Comparison of ENCODE assay signal across 8 mouse cellular contexts in genomic region chr12:81859351-81860307, GRCm38 (mm10). TPM values are rescaled to one million over a fixed set of nuclear protein-coding genes. Genes with fewer than 3 reads are reported as not detected.
DNase-seq lines count a peak whose midpoint lies in the region; ATAC-seq and TF ChIP-seq lines count a peak whose summit lies in the region.

Gene Pcnx (plus strand): TSS chr12:81860023.

- peak; percentile 74 for DNase-seq in MEL (ENCODE audit: low read depth, low spot score)
- peak; percentile 88 for DNase-seq in cerebellum, adult 2 months
- DNase-seq in frontal cortex, adult 2 months (ENCODE audit: extremely low spot score in 1 of 2, low spot score in 1 of 2): peak in 1 of 2 experiments; percentile 86
- DNase-seq in hindbrain, embryonic 11.5 days (ENCODE audit: low spot score): peak; percentile 90
- peak; percentile 78 to 90 for DNase-seq in layer of hippocampus, postnatal 25 days (ENCODE audit: extremely low spot score in 1 of 2, low spot score in 1 of 2)
- peak; percentile 90 for DNase-seq in lung, postnatal 25 days (ENCODE audit: low spot score)
- DNase-seq in retina, postnatal 7 days (ENCODE audit: low read depth, low spot score): peak; percentile 77
- DNase-seq in urinary bladder, adult 18-20 months (ENCODE audit: low spot score in 2 of 2): peak; percentile 76 to 78

- H3K4me3 ChIP-seq in MEL (ENCODE audit: control insufficient read depth in 1 of 2, insufficient read depth in 1 of 2, low read depth in 2 of 2, low read length in 2 of 2): peak within 1 kb of the TSS; percentile 94 to 100
- H3K4me3 ChIP-seq in cerebellum, adult 2 months (replicated peaks; ENCODE audit: insufficient read depth, low read depth, low read length): peak within 1 kb of the TSS; percentile 79
- H3K4me3 ChIP-seq in hindbrain, embryonic 11.5 days (ENCODE audit: low read depth, low read length): peak within 1 kb of the TSS; percentile 96

- H3K27ac ChIP-seq in MEL (ENCODE audit: control insufficient read depth, low read depth, low read length): peak within 1 kb of the TSS; percentile 21; the same call in 1 of the 2 replicates
- H3K27ac ChIP-seq in cerebellum, adult 2 months (ENCODE audit: insufficient read depth, low read length): peak within 1 kb of the TSS; percentile 84
- H3K27ac ChIP-seq in hindbrain, embryonic 11.5 days (ENCODE audit: low read depth, low read length): peak within 1 kb of the TSS; percentile 93

- peaks cover 16% of the 10 kb centered on the region for H3K79me2 ChIP-seq in MEL (ENCODE audit: control insufficient read depth, insufficient read depth, low read length, poor library complexity)

- H3K4me2 ChIP-seq in hindbrain, embryonic 11.5 days (replicated peaks; ENCODE audit: low read depth, low read length): peak within 1 kb of the TSS; percentile 69

- TF ChIP-seq RAD21 in MEL (IDR thresholded peaks at IDR 0.05; ENCODE audit: low read depth, low read length): no peak; the same call in 1 of the 2 replicates

- no peaks in the 10 kb centered on the region for H3K9me3 ChIP-seq in MEL (replicated peaks; ENCODE audit: insufficient read depth, low read length)
- no peaks in the 10 kb centered on the region for H3K9me3 ChIP-seq in hindbrain, embryonic 11.5 days (ENCODE audit: control insufficient read depth, low read length)

- H3K36me3 ChIP-seq in MEL (ENCODE audit: control insufficient read depth in 1 of 2, insufficient read depth in 2 of 2, low read length in 2 of 2): peaks cover 0 to 8% of the 10 kb centered on the region in 2 experiments; a peak in 2 of 4 replicates
- no peaks in the 10 kb centered on the region for H3K36me3 ChIP-seq in hindbrain, embryonic 11.5 days (ENCODE audit: control insufficient read depth, insufficient read depth, low read length)

- peak in 2 of 3 experiments; percentile 55 to 79; a peak in 4 of 6 replicates for TF ChIP-seq CTCF in MEL (IDR thresholded peaks at IDR 0.05 in 2 of 3, conservative IDR thresholded peaks at IDR 0.05 in 1 of 3; ENCODE audit: control insufficient read depth in 1 of 3, insufficient read depth in 1 of 3, low read depth in 2 of 3, low read length in 3 of 3, poor library complexity in 1 of 3, severe bottlenecking in 1 of 3)
- TF ChIP-seq CTCF in cerebellum, adult 2 months (IDR thresholded peaks at IDR 0.05; ENCODE audit: borderline replicate concordance, insufficient read depth, low read depth, low read length): peak; percentile 58

- no peak for TF ChIP-seq EP300 in MEL (IDR thresholded peaks at IDR 0.05; ENCODE audit: low read depth in 1 of 2, low read length in 2 of 2)

- peak; percentile 83 for ATAC-seq in hindbrain, embryonic 11.5 days (ENCODE audit: low FRiP score)

- H3K27me3 ChIP-seq in MEL (ENCODE audit: control insufficient read depth in 1 of 2, insufficient read depth in 2 of 2, low read length in 2 of 2): peaks cover 5 to 7% of the 10 kb centered on the region in 2 experiments; a peak in 3 of 4 replicates
- no peaks in the 10 kb centered on the region for H3K27me3 ChIP-seq in cerebellum, adult 2 months (ENCODE audit: control insufficient read depth, insufficient read depth, low read length)
- H3K27me3 ChIP-seq in hindbrain, embryonic 11.5 days (ENCODE audit: control insufficient read depth, insufficient read depth, low read length): no peaks in the 10 kb centered on the region; the same call in 1 of the 2 replicates

- TF ChIP-seq POLR2A in MEL (IDR thresholded peaks at IDR 0.05; ENCODE audit: control insufficient read depth in 1 of 2, insufficient read depth in 1 of 2, low read depth in 1 of 2, low read length in 2 of 2, poor library complexity in 1 of 2): peak; percentile 15 to 50; a peak in 2 of 4 replicates
- 0 out of 2 replicates have a peak, but pooled peaks have one; percentile 31 for TF ChIP-seq POLR2A in cerebellum, adult 2 months (IDR thresholded peaks at IDR 0.05; ENCODE audit: borderline replicate concordance, insufficient read depth, low read length)

- H3K4me1 ChIP-seq in MEL (ENCODE audit: control insufficient read depth in 1 of 2, insufficient read depth in 2 of 2, low read length in 2 of 2): peaks cover 2 to 7% of the 10 kb centered on the region in 2 experiments; a peak in 2 of 4 replicates
- H3K4me1 ChIP-seq in cerebellum, adult 2 months (ENCODE audit: control insufficient read depth, insufficient read depth, low read length): peaks cover 18% of the 10 kb centered on the region
- peaks cover 9% of the 10 kb centered on the region for H3K4me1 ChIP-seq in hindbrain, embryonic 11.5 days (replicated peaks; ENCODE audit: control insufficient read depth, insufficient read depth, low read length)

- WGBS in cerebellum, adult 2 months: 4% methylated on average over 55 of the region's 83 CpGs
- 7% methylated on average over 21 of the region's 83 CpGs for WGBS in hindbrain, embryonic 11.5 days

- H3K9ac ChIP-seq in MEL (ENCODE audit: control insufficient read depth, low read depth, low read length, poor library complexity, severe bottlenecking): peak within 1 kb of the TSS; percentile 81
- H3K9ac ChIP-seq in hindbrain, embryonic 11.5 days (ENCODE audit: low read depth, low read length): peak within 1 kb of the TSS; percentile 94

TF ChIP-seq in MEL, 35 proteins besides CTCF, POLR2A, EP300 and RAD21:
- TF ChIP-seq NRF1 (IDR thresholded peaks at IDR 0.05; ENCODE audit: insufficient read depth, low read depth, low read length, poor library complexity, severe bottlenecking) (no peak), POLR2AphosphoS2 (IDR thresholded peaks at IDR 0.05; ENCODE audit: low read length) (no peak), USF2 (IDR thresholded peaks at IDR 0.05; ENCODE audit: borderline replicate concordance in 1 of 2, insufficient read depth in 1 of 2, low read depth in 1 of 2, low read length in 2 of 2) (no peak), GATA1 (IDR thresholded peaks at IDR 0.05; ENCODE audit: low read depth, low read length) (peak; percentile 39; the same call in 1 of the 2 replicates), ZNF384 (IDR thresholded peaks at IDR 0.05; ENCODE audit: low read depth, low read length) (no peak), UBTF (IDR thresholded peaks at IDR 0.05; ENCODE audit: borderline replicate concordance, insufficient read depth, low read depth, low read length) (peak; percentile 82; the same call in 1 of the 2 replicates), MXI1 (IDR thresholded peaks at IDR 0.05; ENCODE audit: low read depth, low read length) (0 out of 2 replicates have a peak, but pooled peaks have one; percentile 23), RCOR1 (IDR thresholded peaks at IDR 0.05; ENCODE audit: low read depth, low read length) (peak; percentile 72), TBP (IDR thresholded peaks at IDR 0.05; ENCODE audit: low read depth, low read length) (no peak), SMC3 (IDR thresholded peaks at IDR 0.05; ENCODE audit: low read depth, low read length) (peak; percentile 36; the same call in 1 of the 2 replicates), USF1 (IDR thresholded peaks at IDR 0.05; ENCODE audit: low read depth, low read length) (no peak), CHD2 (IDR thresholded peaks at IDR 0.05; ENCODE audit: low read length) (no peak), CHD1 (IDR thresholded peaks at IDR 0.05; ENCODE audit: low read depth, low read length) (no peak), SIN3A (IDR thresholded peaks at IDR 0.05; ENCODE audit: low read length) (peak; percentile 15; the same call in 1 of the 2 replicates), GABPA (IDR thresholded peaks at IDR 0.05; ENCODE audit: low read depth, low read length) (no peak), MEF2A (IDR thresholded peaks at IDR 0.05; ENCODE audit: extremely low read depth, insufficient replicate concordance, low read depth, low read length, poor library complexity, severe bottlenecking) (no peak), MAZ (IDR thresholded peaks at IDR 0.05; ENCODE audit: low read depth, low read length) (peak; percentile 82; the same call in 1 of the 2 replicates), MAFK (IDR thresholded peaks at IDR 0.05; ENCODE audit: borderline replicate concordance, low read depth, low read length) (no peak)

RNA-seq across cellular contexts. Expression of gene Pcnx, which starts in this region (rescaled TPM):
- total RNA-seq in MEL (2012; rRNA removed): 8.9 and 11.4 TPM in 2 replicates
- polyA plus RNA-seq in MEL (2012; ENCODE audit: insufficient read depth in 1 of 2, insufficient read length in 2 of 2, low read depth in 1 of 2, low replicate concordance in 2 of 2, missing spikeins in 1 of 2): 100 to 1,000 TPM in 1 of 2 experiments, 10 to 100 TPM in 1; 20.6 to 140 TPM
- 45.3 and 48.2 TPM in 2 replicates for polyA plus RNA-seq in cerebellum, adult 2 months (2012; rRNA removed)
- 36.9 and 40.1 TPM in 2 replicates for polyA plus RNA-seq in frontal cortex, adult 2 months (2012; rRNA removed)
- polyA plus RNA-seq in hindbrain, embryonic 11.5 days (2014; fragmentation: Nextera tagmentation; extraction: Ambion mirVana): 11.3 and 13.0 TPM in 2 replicates
- 100 to 1,000 TPM in 1 of 2 experiments, 10 to 100 TPM in 1; 93.8 to 110 TPM for total RNA-seq in layer of hippocampus, postnatal 25 days (2021)

Comparison
In these comparisons a context has a peak if more than half of its experiments do, and no peak if none do; other contexts are left out.
1. H3K27ac ChIP-seq: peak in every context shown above with its lines; median percentile 93 in hindbrain, embryonic 11.5 days; 84 in cerebellum, adult 2 months; 21 in MEL.